Mouse (Mus musculus) CD4-positive, CD25-positive, alpha-beta regulatory T cell, adult 4 months (primary cell): ENCODE data around the gene Hgd. TPM values are rescaled to one million over a fixed set of nuclear protein-coding genes. Genes with fewer than 3 reads are reported as not detected.

Experiments
- ATAC-seq: one replicate; pipeline ENCODE4 v1.8.0; 2017
- polyA plus RNA-seq, 2 experiments: library from polyadenylated mRNA; unstranded; fragments of 100-300 nt; shearing (Covaris generic); gene quantifications; one replicate each; pipeline ENCODE4 v1.2.1; 2017

The Hgd gene
- polyA plus RNA-seq: under 1 TPM in 1 of 2 experiments, not detected in 1; 0.38 TPM

GRCm38 (mm10) chr16:37579994-37580393 lies at the start of gene Hgd:
Hgd (plus strand) TSS chr16:37580153.
- ATAC-seq: no peak

GRCm38 (mm10) chr16:37530170-37530569 lies 49.8 kb upstream of the Hgd start:
- ATAC-seq: no peak

GRCm38 (mm10) chr16:37532046-37532445 lies 47.9 kb upstream of the Hgd start:
- no peak for ATAC-seq

- peak; percentile 22 for ATAC-seq
These were observed 46.4 kb upstream of the Hgd start for GRCm38 (mm10) chr16:37533369-37534068.

DNA sequence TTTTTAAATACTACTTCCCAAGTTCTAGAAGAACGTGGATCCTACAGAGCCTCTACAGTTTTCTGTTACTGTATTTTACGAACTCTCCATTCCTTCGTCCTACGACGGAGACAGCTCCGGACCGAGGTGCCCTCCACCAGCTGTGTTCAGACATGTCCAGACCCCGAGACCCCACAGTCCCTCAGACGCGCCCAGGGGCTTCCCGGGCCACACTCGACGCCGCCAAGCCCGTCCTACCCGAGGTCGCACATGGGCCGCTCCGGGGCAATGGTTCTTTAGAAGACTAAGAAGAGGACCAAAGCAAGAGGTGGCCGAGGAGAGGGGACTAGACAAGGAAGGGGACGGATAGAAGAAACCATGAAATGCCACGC lies 40.7 kb upstream of the Hgd start:
- ATAC-seq: peak; percentile 35

DNA sequence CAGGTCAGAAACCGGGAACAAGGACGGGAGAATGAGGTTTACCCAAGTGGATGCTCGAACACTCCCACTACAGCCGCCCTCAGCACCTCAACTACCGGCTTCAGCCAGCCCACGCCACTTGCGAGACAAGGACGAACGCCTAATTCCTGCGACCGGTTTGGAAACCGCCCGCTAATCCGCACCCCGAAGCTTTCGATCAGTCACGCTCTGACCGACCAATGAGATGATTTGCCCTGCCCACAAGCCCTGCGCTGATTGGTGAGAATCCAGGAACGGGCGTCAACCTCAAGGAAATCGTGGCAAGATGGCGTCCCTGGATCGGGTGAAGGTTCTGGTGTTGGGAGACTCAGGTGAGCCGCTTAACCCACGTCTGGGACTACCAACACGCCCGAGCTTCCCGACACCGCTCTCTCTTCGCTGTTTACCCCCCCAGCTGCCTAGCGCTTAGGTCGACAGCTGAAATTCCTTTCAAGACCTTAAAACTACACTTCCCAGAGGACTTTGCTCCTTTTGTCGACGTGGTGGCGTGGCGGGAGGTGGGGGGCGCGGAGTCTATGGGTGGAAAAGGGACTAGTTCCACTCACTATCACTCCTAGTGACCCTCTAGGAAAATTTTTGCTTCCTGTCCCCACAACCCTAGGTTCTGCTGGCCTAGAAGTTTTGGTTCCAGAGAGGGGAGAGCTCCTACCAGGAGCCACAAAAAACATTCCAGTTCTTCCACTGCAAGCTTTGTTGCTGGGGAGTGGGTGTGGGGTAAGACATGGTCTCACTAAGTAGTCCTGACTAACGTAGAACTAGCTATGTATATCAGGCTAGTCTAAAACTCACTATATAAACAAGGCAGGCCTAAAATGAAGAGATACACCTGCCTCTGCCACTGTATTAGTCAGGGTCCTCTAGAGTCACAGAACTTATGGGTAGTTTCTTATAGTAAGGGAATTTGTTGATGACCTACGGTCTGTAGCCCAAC lies 40.1 kb upstream of the Hgd start, which contains the start of the genes Gtf2e1 and Rabl3:
Gene Gtf2e1, minus strand, starts transcription at position 179 of the 970 bp plus-strand sequence.
Gene Rabl3, plus strand, starts transcription at position 275 of the 970 bp plus-strand sequence.
- ATAC-seq: peak; percentile 99

DNA sequence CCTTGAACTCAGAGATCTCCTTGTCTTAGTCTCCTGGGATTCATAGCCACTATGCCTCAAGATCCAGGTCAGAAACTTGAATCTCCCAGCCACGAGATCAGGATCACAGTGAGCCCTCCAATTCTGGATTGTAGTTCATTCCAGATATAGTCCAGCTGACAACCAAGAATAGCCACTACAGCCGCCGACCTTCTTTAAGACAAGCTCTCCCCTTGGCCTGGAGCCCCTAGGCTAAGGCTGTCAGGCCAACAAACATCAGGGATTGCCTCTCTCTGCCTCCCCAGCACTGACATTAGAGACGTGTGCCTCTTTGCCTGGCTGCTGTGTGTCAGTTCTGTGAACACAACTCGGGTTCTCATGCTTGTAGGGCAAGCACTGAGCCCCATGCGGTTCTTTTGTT lies 39.2 kb upstream of the Hgd start:
- no peak for ATAC-seq

GRCm38 (mm10) chr16:37546312-37546711 lies 33.6 kb upstream of the Hgd start:
- ATAC-seq: no peak

- no peak for ATAC-seq
These were observed 29.7 kb upstream of the Hgd start for GRCm38 (mm10) chr16:37550266-37550665.

DNA sequence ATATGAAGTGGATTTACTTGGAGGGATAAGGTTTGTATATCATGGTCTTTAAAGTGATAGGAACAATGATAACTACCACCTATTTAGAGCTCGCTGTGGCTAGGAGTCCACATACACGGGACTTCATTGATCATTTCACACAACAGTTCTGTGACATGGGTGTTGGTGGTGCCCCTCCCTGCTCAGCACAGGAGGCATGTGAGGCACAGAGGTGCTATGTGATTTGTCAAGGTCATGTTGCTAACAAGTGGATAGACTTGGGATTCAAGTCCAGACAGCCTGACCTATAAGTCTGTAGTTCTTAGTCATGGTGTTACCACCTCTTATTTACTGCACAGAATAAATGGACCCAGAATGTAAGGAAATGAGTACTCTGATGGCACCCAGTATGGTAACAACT lies 29.0 kb upstream of the Hgd start:
- ATAC-seq: no peak

DNA sequence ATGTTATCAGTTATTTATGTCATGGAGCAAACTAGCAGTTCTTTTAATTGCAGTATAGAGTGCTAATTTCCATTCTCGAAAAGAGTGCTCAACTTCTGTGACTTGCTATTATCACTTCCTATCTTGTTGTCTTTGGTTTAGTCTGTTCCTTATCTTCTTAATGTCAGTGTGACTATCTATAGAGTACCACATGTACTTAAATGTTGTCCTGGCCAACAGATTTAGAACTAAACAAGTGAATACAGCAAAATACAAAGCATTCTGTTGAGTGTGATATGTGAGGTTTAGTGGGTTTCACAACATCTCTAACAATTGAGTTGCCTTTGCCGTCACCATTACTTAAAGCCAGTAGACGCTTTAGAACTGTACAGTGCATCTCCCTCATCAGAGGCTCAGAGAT lies 27.1 kb upstream of the Hgd start:
- no peak for ATAC-seq

GRCm38 (mm10) chr16:37562414-37562813 lies 17.5 kb upstream of the Hgd start:
- no peak for ATAC-seq

DNA sequence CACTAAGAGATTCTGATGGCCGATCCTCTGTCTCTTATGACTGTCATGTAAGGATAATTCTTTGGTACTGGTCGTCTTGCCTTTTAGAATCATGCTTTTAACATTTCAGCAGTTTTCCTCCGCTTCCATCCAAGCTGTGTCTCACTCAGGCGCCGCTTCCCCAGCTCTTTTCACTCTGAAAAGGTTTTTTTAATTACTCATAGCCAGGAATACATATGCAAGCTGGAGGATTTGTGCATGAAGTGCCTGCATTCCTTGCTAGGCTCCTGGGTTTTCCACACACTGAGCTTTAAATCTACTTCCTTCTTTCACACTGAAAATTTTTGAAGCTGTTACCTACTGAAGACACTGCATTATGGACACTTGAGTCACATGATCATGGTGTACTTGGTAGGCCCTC lies 17.0 kb upstream of the Hgd start:
- ATAC-seq: no peak

DNA sequence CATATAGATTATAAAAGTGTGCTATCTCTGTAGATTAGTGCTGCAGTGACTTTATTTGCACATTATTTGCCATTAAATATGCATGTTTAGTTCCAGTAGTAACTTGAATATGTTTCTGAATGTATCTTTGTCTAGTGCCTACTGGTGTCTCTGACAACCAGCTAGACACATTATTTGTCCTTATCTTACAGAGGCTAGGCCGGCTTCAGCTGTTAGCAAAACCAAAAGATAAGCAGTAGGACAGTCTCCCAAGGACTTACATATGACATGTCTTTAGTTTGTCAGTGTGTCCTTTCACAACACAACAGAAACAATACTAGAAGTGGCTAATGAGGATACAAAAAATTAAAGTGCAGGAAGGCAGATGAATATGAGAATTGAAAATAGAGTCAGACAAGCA lies 14.8 kb upstream of the Hgd start:
- ATAC-seq: no peak

DNA sequence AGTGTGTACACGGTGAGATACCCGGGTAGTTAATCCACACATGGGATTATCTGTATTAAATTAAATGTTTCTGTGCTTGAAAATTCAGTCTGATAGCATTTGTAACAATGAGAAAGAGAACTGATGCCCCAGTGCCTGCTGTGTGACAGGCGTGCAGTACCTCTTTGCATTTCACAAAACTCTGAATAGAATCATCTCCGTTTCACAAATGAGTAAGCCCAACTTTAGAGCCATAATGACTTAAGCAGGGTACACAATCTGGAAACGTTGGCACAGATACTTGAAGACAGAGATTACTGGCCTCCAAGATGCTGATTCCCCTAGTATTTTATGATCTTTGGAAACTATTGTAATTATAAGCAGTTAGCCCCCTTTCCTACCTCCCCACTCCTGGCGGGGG lies 13.8 kb upstream of the Hgd start:
- no peak for ATAC-seq

- no peak for ATAC-seq
These were observed 12.6 kb upstream of the Hgd start for GRCm38 (mm10) chr16:37567113-37568050.

- ATAC-seq: no peak
These were observed 8.4 kb upstream of the Hgd start for GRCm38 (mm10) chr16:37571554-37571953.

DNA sequence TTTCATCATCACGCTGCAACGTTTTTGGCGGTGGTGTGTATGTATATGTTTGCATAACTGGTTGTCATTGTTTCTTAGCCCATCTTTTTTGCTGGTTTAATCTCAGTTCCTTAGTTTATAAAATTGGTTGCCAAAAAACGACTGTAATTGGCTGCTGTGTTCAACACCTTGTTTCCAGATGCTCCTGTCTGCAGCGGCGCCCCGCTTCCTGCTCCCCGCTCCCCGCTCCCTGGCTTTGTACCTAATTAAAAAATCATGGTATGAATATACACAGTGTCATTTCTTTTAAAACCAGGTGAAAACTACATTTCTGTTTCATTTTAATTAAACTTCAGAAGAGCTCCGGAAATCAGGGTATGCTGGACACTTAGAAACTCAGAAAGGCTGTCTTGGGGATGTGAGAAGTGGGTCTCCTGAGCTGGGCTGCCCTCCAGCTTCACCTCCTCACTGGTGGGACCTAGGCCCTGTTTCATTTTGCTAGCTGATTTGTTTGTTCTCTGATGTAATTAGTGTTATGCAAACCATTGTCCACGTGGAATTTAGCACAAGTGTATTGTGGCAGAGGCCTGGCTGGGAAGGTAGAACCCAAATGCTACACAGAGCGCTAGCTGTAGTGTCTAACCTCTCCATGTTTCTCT lies 7.7 kb upstream of the Hgd start:
- ATAC-seq: no peak

DNA sequence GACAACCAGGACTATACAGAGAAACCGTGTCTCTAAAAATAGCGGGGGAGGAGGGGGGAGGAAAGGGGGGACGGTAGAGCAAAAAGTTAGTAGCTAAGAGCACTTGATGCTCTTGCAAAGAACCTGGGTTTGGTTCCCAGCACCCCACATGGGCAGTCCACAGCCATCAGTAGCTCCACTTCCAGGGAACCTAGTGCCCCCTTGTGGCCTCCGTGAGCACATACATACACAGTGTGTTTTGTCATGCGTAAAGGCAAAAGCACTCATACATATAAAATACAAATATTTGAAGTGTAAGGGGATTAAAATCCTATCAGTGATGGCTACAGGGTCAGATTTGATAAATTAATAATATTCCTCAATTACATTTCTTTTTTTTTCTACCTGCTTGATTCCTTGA lies 6.9 kb upstream of the Hgd start:
- ATAC-seq: no peak

DNA sequence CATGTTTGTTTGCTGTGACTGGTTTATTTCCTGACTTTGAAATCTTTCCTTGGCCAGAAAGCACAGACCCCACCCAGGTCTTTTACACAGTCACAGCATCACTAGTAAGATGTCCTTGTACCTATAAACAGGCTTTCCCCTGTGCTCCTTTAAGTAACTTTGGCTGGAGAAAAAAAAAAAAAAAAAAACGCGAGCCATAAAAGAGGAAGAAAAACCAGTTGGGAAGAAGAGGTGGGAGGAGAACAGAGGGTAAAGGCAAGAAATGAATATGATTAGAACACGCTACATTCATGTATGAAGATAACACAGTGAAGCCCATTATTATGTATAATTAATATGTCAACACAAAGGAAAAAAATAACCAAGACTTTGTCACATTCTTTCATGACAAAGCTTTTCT lies 4.6 kb upstream of the Hgd start:
- ATAC-seq: no peak

GRCm38 (mm10) chr16:37579591-37579990 lies 362 bp upstream of the Hgd start:
- ATAC-seq: no peak

DNA sequence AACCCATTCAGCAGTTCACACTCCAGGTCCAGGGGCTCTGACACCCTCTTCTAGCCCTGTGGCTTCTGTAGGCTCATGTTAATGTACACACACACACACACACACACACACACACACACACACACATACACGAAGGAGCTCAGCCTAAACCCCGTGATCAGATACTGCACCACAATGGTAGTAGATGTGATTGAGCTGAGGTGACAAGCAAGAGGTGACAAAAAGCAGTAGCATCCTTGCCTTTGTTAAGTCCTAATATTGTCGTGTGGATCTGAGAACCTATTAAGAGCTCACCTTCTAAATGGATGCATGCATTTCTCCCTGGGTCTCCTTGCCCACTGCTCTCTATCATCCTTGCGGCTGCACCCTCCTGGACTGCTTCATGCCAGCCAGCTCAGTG lies 698 bp downstream of the Hgd start:
- no peak for ATAC-seq
